Mouse (Mus musculus) splenic B cell, adult 2 months (primary cell): Measurements from ENCODE around the gene D930048N14Rik.
"Not testable (repeated sequence)": the region's sequence is repeated elsewhere in the genome, so short reads cannot be mapped to it uniquely, and the experiment has no call there.

Experiments
- DNase-seq: peaks from one replicate; pipeline ENCODE4 v3.0.0-alpha.2; 2011; ENCODE audit warnings: low read depth, low spot score
- H3K27me3 ChIP-seq: 2 replicates; pipeline ENCODE4 v1.6.1; 2012; ENCODE audit warnings: mild to moderate bottlenecking, low read length, moderate library complexity, mixed read lengths; ENCODE audit not compliant: control insufficient read depth, poor library complexity, insufficient read depth, severe bottlenecking
- H3K36me3 ChIP-seq: 2 replicates; pipeline ENCODE4 v1.6.1; 2012; ENCODE audit warnings: mild to moderate bottlenecking, low read length, moderate library complexity, mixed read lengths; ENCODE audit not compliant: control insufficient read depth, poor library complexity, insufficient read depth, severe bottlenecking

D930048N14Rik gene

DNA sequence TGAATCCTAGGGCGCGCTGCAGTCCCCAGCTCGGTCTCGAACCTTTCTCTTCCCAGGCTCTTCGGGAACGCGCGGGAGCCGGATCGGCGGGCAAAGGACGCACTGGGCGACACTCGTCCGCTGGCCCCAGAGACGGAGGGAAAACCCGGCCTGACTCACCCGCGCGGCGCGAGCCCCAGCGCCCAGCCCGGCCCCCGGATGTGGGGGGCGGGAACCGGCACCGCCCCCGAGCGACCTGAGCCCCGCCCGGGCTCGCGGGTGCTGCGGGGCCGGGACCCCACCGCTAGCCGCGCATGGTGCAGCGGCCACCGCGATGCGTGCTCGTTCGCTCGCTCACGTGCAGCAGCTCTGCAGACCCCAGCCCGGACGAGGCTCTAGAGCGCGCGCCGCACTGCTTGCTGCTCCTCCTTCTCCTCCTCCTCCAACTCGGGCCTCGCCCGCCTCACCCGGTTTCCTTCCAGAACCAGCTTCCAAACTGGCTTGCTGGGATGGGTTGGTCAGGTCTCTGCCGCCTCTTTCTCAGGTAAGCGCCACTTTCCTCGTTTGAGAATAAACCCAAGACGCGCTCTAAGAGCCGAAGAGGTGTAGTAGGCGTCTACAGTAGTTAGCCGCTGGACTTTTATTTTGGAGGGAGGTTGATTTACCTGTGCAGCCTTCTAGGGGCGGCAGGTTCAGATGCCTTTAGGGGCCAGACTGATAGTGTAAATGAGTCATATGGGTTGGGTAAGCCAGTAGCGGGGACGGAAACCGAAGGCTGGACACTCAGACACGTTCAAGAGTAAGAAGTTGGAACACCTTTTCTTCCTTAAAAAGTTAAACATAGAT is at the start of gene D930048N14Rik, which contains the start of gene N4bp3:
Gene D930048N14Rik, plus strand, starts transcription at position 264 of the 825 bp plus-strand sequence.
Gene N4bp3, minus strand, starts transcription at position 152 of the 825 bp plus-strand sequence.
- Histone ChIP-seq H3K27me3 (no peaks in the 10 kb centered on the region), H3K36me3 (peaks cover 2% of the 10 kb centered on the region; the same call in 1 of the 2 replicates)
- DNase-seq, result peak; percentile 72

DNA sequence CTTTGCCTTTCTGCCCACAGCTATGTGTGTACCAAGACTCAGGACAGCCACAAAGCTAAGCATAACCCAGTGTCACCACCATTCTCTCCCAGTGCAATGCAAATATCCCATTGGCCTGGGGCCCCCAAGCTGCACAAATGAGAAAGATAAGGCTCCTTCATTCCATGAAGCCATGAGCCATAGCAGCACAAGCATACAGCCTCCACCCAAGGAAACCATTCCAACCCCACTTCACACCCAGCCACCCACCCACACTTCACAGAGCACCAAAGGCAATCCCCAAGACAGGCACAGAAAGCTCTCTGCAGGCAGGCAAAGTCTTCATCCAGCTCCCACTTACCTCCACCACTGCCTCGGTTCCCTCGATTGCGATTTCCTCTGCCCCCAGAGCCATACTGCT is 48.5 kb upstream of the D930048N14Rik start:
- H3K27me3 ChIP-seq, result no peaks in the 10 kb centered on the region
- DNase-seq, result no peak
- H3K36me3 ChIP-seq, result peaks cover 32% of the 10 kb centered on the region

- DNase-seq, result peak; percentile 87
- Histone ChIP-seq H3K27me3 (no peaks in the 10 kb centered on the region), H3K36me3 (peaks cover 21% of the 10 kb centered on the region; the same call in 1 of the 2 replicates)
Observed at GRCm38 (mm10) chr11:51605602-51606446, 44.9 kb upstream of the D930048N14Rik start.

GRCm38 (mm10) chr11:51606447-51607095 is 44.2 kb upstream of the D930048N14Rik start, which contains the start of gene Hnrnpab:
Hnrnpab (minus strand) TSS chr11:51606847.
- H3K36me3 ChIP-seq, result peaks cover 17% of the 10 kb centered on the region; the same call in 1 of the 2 replicates
- DNase-seq, result peak; percentile 98

DNA sequence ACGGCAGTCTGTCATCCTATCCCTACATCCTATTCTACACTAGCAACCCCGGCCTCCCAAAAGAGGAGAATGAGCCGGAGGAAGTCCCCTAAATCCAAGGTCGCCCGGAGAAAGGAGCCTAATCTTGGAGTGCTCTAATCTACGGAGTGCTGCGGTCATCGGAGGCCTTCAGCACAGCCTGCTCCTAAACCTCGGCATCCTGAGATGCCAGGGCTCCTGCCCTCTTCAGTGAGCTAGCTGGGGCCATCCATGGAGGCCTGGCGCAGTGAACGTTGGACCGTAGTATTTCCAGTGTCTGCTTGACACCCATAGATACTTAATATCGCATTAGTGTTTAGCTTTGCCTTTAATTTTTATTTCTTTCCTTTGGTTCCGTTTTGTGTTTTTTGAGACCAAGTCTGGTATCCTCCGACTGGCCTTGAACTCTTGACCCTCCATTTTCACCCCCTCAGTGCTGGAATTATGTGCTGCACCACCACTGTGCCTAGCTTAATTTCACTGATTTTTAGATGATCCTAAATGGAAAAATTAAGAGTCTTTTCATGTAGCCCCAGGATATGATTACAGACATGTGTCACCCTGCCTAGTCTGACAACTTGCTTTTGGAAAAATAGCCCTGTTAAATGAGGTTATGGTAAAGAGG is 43.5 kb upstream of the D930048N14Rik start:
- H3K27me3 ChIP-seq, result no peaks in the 10 kb centered on the region
- no peak for DNase-seq
- H3K36me3 ChIP-seq, result peaks cover 13% of the 10 kb centered on the region; the same call in 1 of the 2 replicates

More at GRCm38 (mm10) chr11:51606447-51607095, 44.2 kb upstream of the D930048N14Rik start, which contains the start of gene Hnrnpab:
- H3K27me3 ChIP-seq, result no peaks in the 10 kb centered on the region

DNA sequence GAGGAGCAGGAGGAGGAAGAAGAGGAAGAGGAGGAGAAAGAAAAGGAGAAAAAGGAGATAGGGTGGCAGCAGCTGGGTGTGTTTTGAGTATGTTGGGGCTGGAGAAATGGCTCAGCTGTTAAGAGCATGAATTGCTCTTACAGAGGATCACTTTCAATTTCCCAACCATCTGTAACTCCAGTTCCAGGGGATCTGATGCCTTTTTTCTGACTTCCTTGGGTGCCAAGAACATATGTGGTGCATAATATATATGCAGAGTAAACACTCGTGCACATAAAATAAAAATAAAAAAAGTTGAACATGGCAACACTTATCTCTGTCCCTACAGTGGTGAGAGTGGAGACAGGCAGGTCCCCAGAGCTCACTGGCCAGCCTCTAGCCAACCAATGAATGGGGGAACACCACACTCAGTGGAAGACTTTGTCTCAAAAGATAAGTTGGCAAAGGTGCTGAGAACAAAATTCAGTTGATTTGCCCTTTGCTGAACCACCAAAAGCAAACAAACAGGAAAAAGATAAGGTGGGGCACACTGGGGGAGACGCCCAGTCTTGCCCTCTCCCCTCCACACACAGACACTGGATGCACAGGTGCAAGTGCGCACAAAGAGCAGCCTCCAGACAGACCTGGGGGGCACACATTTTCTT is 41.4 kb upstream of the D930048N14Rik start:
- DNase-seq, result no peak
- Histone ChIP-seq H3K27me3 (no peaks in the 10 kb centered on the region), H3K36me3 (peaks cover 4% of the 10 kb centered on the region; the same call in 1 of the 2 replicates)

DNA sequence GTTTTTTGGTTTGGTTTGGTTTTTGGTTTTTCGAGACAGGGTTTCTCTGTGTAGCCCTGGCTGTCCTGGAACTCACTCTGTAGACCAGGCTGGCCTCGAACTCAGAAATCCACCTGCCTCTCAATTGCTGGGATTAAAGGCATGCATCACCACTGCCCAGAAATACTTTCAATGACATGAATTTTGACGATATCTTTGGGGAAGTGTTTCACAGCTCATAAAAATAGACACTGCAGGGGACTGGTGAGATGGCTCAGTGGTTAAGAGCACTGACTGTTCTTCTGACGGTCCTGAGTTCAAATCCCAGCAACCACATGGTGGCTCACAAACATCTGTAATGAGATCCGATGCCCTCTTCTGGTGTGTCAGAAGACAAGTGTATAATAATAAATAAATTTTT is 40.8 kb upstream of the D930048N14Rik start:
- DNase-seq, H3K36me3 ChIP-seq, H3K27me3 ChIP-seq: not testable (repeated sequence)

DNA sequence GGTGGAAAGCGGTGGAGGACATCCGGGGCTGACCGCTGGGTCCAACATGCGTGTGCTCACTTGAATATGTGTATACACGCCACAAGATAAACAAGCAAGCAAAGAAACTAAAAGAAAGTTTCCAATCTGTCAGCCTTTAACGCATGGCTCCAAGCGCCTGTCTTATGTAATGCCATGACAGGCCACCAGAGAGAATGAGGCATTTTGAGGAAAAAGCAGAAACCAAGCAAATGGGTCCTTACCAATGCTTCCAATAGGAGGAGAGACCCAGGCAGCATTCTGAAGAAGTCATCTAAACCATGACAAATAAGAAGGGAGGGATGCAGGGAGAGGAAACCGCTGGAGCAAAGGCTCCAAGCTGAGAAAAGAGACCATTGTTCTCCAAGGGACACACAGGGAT is 36.5 kb upstream of the D930048N14Rik start:
- no peaks in the 10 kb centered on the region for H3K27me3 ChIP-seq
- H3K36me3 ChIP-seq, result no peaks in the 10 kb centered on the region
- DNase-seq, result no peak

- Histone ChIP-seq H3K36me3 (no peaks in the 10 kb centered on the region), H3K27me3 (no peaks in the 10 kb centered on the region)
- no peak for DNase-seq
Observed at GRCm38 (mm10) chr11:51615129-51615528, 35.6 kb upstream of the D930048N14Rik start.

DNA sequence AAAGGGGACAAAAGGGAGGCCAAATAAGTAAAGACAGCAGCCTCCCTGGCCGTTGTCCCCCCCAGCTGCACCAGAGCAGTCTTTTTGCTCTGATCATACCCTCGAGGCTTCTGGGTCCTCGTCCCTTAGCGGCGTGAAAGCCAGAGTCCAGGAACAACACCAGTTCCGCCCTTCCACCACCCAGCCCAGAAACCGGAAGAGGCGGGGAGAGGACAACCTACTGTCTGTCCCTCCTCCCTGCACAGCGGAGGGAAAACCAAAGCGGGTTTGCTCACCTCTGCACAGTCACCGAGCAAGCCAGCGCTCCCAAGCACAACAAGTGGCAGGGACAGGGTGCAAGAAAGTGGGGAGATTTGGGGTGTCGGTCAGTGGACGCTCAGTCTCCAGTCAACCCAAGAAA is 35.2 kb upstream of the D930048N14Rik start:
- Histone ChIP-seq H3K27me3 (no peaks in the 10 kb centered on the region), H3K36me3 (no peaks in the 10 kb centered on the region)
- peak; percentile 70 for DNase-seq

DNA sequence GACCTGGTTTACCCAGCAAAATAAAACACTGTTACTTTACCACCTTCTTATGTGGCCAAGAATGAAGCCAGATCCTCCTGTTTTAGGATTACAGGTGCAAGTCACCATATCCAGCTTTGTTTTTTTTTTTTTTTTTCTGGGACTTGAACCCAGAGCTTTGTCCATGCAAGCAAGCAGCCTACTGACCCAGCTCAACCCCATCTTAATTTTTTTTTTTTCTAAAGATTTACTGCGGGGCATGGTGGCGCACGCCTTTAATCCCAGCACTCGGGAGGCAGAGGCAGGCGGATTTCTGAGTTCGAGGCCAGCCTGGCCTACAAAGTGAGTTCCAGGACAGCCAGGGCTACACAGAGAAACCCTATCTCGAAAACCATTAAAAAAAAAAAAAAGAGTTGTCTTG is 34.6 kb upstream of the D930048N14Rik start:
- not testable (repeated sequence) for H3K27me3 ChIP-seq, H3K36me3 ChIP-seq, DNase-seq

GRCm38 (mm10) chr11:51617693-51618092 is 33.1 kb upstream of the D930048N14Rik start:
- DNase-seq, result peak; percentile 87
- no peaks in the 10 kb centered on the region for H3K27me3 ChIP-seq
- peaks cover 2% of the 10 kb centered on the region; the same call in 1 of the 2 replicates for H3K36me3 ChIP-seq

DNA sequence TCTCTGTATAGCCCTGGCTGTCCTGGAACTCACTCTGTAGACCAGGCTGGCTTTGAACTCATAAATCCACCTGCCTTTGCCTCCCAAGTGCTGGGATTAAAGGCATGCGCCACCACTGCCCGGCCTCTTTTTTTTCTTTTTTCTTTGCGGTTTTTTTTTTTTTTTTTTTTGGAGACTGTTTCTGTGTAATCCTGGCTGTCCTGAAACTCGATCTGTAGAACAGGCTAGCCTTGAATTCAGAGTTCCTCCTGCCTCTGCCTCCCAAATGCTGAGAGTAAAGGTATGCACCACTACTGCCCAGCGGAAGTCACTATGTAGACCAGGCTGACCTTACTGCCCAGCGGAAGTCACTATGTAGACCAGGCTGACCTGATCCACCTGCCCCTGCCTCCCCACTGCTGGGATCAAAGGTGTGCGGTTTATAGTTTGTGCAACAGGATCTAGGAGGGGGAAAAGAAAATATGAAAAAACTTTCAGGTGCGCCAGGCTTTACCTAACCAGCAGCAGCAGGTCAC is 31.8 kb upstream of the D930048N14Rik start:
- Histone ChIP-seq H3K27me3 (no peaks in the 10 kb centered on the region), H3K36me3 (peaks cover 7% of the 10 kb centered on the region)
- no peak for DNase-seq
